14 mouse cellular contexts compared by ENCODE assay signal in the genomic region with DNA sequence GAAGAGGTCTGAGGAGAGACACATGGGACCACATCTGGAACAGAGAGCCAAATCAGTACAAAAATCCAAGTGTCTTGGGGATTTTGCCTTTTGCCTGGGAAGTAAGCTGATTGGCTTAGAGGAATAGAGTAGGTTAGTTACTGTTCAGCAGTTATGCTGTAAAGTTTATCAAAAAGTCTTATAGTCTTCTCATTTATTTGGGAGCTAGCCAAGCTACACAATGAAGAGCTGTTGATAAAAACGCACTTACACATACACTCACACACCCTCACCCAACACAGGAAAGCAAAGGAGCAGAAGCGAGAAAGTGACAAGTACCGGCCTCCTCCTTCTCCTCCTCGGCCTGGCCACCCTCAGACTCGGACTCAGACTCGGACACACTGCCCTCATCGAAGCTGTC.
"Had no signal": no experiment of that assay in that cellular context is flagged by ENCODE, and none has a peak within 500 bp of the region (broad histone marks: within the 10 kb centered on the region; RNA-seq: fewer than 3 reads in every experiment).

No protein-coding gene starts in this region.

- H3K27me3 ChIP-seq: megakaryocyte, embryonic 14.5 days; midbrain, embryonic 12.5 days; midbrain, embryonic 15.5 days; neural tube, embryonic 12.5 days; stomach, embryonic 15.5 days had no signal

- H3K9me3 ChIP-seq: megakaryocyte, embryonic 14.5 days; midbrain, embryonic 12.5 days; midbrain, embryonic 15.5 days; neural tube, embryonic 12.5 days; stomach, embryonic 15.5 days had no signal

- H3K27ac ChIP-seq: midbrain, embryonic 12.5 days; midbrain, embryonic 15.5 days; neural tube, embryonic 12.5 days; stomach, embryonic 15.5 days; stomach, postnatal 0 days had no signal

- DNase-seq: lung, adult 18-20 months; lung, embryonic 14.5 days; lung, postnatal 10 days; lung, postnatal 4 days; right cerebral cortex, postnatal 14 days; thymus, adult 18-20 months; thymus, postnatal 14 days; thymus, postnatal 36 days had no signal

- H3K4me2 ChIP-seq: lung, embryonic 14.5 days; midbrain, embryonic 12.5 days; midbrain, embryonic 15.5 days; neural tube, embryonic 12.5 days; stomach, embryonic 15.5 days had no signal

- H3K9ac ChIP-seq: lung, embryonic 14.5 days; midbrain, embryonic 12.5 days; midbrain, embryonic 15.5 days; neural tube, embryonic 12.5 days; stomach, embryonic 15.5 days had no signal

- H3K4me3 ChIP-seq: megakaryocyte, embryonic 14.5 days; midbrain, embryonic 12.5 days; midbrain, embryonic 15.5 days; neural tube, embryonic 12.5 days; stomach, embryonic 15.5 days had no signal

- ATAC-seq: midbrain, embryonic 15.5 days had no signal
